Mouse (Mus musculus): ENCODE measurements around the gene Rab19. TPM values are rescaled to one million over a fixed set of nuclear protein-coding genes. Genes with fewer than 3 reads are reported as not detected.
"Not testable (repeated sequence)": the region's sequence is repeated elsewhere in the genome, so short reads cannot be mapped to it uniquely, and the experiment has no call there.

Rab19 gene
- polyA plus RNA-seq, 1 experiment from 2014 or later: 1.7 TPM

GRCm38 (mm10) chr6:39416654-39417053 is 35.7 kb downstream of the Rab19 start:
- H3K9ac ChIP-seq; ATAC-seq (ENCODE audit: insufficient number of reproducible peaks, low FRiP score, low TSS enrichment, low read depth); H3K9me3 ChIP-seq (replicated peaks); H3K27me3 ChIP-seq; H3K4me3 ChIP-seq (replicated peaks); H3K4me1 ChIP-seq; H3K36me3 ChIP-seq; H3K27ac ChIP-seq (replicated peaks); H3K4me2 ChIP-seq (replicated peaks): not testable (repeated sequence)

- Histone ChIP-seq H3K4me2 (replicated peaks) (peak overlapping the region; percentile 63), H3K4me3 (replicated peaks) (peak overlapping the region; percentile 97), H3K36me3 (no peaks in the 10 kb centered on the region), H3K27ac (replicated peaks) (peak overlapping the region; percentile 86), H3K9me3 (replicated peaks) (no peaks in the 10 kb centered on the region), H3K9ac (peak overlapping the region; percentile 66), H3K4me1 (peaks cover 8% of the 10 kb centered on the region; the same call in 1 of the 2 replicates), H3K27me3 (peaks cover 4% of the 10 kb centered on the region)
- WGBS: under 1% methylated on average over 43 of the region's 43 CpGs
- no peak; the same call in 1 of the 2 replicates for ATAC-seq (ENCODE audit: insufficient number of reproducible peaks, low FRiP score, low TSS enrichment, low read depth)
These were observed 38.4 kb downstream of the Rab19 start for GRCm38 (mm10) chr6:39419386-39419850.

DNA sequence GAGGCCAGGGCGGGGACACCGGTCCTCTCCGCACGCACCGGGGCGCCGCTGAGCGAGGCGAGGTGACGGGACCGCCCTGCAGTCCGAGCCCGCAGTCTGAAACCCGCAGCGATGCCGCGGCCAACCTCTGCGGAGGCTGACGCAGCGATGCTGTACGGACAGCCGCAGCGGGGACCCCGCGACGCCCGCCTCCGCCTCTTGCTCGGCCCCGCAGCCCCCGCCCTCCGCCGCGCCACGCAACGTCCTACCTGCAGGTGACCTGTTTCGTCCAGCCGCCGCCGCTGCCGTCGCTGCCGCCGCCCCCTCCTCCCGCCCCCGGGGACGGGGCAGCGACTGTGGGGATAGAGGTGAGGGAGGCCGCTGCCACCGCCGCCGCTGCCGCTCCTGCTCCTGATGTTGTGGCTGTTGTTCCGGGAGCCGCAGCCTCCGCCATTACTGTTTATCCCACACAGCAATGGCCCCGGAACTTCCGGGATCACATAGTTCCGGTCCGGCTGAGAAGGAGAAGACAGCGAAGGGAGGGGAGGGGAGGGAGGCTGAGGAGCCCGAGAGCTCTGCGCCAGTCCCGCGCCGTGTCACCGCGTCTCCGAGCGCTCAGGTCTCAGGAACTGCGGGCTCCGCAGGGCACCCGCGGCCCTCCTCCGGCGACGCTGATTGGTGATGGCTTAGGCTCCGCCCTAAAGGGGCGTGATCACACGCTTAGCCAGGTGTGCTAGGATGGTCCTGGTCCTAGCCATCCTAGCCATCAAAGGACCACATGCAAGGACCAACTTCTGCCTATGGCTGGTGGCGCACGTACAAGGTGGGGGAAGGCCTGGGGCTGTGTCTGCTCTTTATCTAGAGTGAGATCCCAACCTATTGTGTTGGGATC is 39.1 kb downstream of the Rab19 start, which contains the start of gene Mkrn1:
Mkrn1 (minus strand) TSS at position 612 of the 871 bp plus-strand sequence.
- Histone ChIP-seq H3K27ac (replicated peaks) (peak within 1 kb of the TSS; percentile 86), H3K9me3 (replicated peaks) (no peaks in the 10 kb centered on the region), H3K4me2 (replicated peaks) (peak within 1 kb of the TSS; percentile 63), H3K4me1 (peaks cover 8% of the 10 kb centered on the region; the same call in 1 of the 2 replicates), H3K4me3 (replicated peaks) (peak within 1 kb of the TSS; percentile 97), H3K36me3 (no peaks in the 10 kb centered on the region), H3K27me3 (peaks cover 4% of the 10 kb centered on the region), H3K9ac (peak within 1 kb of the TSS; percentile 66)
- ATAC-seq (ENCODE audit: insufficient number of reproducible peaks, low FRiP score, low TSS enrichment, low read depth): peak; percentile 92
- under 1% methylated on average over 66 of the region's 82 CpGs for WGBS

- peak overlapping the region; percentile 63; the same call in 1 of the 2 replicates for H3K4me2 ChIP-seq (replicated peaks)
- peak overlapping the region; percentile 97; the same call in 1 of the 2 replicates for H3K4me3 ChIP-seq (replicated peaks)
These were observed 39.9 kb downstream of the Rab19 start for GRCm38 (mm10) chr6:39420867-39421266.

DNA sequence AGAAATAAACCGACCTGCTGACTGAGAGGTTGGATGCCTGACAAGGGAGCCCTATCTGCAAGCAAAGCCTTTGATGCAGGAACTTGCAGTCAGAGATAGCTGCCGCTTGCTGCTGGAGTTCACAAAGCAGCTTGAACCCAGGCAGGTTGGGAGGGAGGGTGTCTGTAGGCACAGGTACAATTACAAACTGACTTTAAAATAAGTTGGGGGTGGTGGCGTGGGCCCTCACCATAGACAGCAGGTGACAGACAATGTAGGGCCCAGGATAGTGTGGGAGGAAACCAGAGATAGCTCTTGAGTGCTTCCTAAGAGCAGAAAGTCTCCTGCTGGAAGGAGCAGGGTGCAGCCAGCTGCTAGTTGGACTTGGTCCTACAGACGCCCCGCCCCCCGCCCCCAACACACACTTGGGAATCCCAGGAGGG is 42.2 kb downstream of the Rab19 start:
- Histone ChIP-seq H3K36me3 (no peaks in the 10 kb centered on the region), H3K4me3 (replicated peaks) (no peak overlapping the region), H3K27me3 (peaks cover 4% of the 10 kb centered on the region), H3K4me1 (peaks cover 8% of the 10 kb centered on the region; the same call in 1 of the 2 replicates), H3K27ac (replicated peaks) (no peak overlapping the region), H3K9me3 (replicated peaks) (no peaks in the 10 kb centered on the region), H3K9ac (no peak overlapping the region), H3K4me2 (replicated peaks) (no peak overlapping the region)
- 65% methylated on average over 6 of the region's 6 CpGs for WGBS
- no peak for ATAC-seq (ENCODE audit: insufficient number of reproducible peaks, low FRiP score, low TSS enrichment, low read depth)

More at GRCm38 (mm10) chr6:39420867-39421266, 39.9 kb downstream of the Rab19 start:
- Histone ChIP-seq H3K9me3 (replicated peaks) (no peaks in the 10 kb centered on the region), H3K27me3 (peaks cover 4% of the 10 kb centered on the region), H3K9ac (no peak overlapping the region), H3K4me1 (peaks cover 8% of the 10 kb centered on the region; the same call in 1 of the 2 replicates), H3K27ac (replicated peaks) (no peak overlapping the region), H3K36me3 (no peaks in the 10 kb centered on the region)
- WGBS: 42% methylated on average over 4 of the region's 4 CpGs
- no peak for ATAC-seq (ENCODE audit: insufficient number of reproducible peaks, low FRiP score, low TSS enrichment, low read depth)

DNA sequence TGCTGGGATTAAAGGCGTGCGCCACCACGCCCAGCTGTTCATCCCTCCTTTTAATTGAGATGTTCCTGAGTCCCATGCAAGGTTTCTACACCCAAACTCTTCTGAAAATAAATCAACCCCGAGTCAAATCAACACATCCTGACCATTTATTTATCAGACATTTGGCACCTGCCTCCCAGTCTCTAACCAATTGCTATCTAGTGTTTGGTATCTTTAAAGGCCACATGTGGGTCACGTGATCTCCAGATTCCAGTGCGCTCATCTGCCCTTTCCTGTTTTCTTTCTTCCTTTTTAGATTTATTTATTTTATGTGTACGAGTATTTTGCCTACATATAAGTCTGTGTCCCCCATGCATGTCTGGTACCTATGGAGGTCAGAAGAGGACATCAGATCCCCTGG is 42.7 kb downstream of the Rab19 start:
- no peak overlapping the region for H3K4me2 ChIP-seq (replicated peaks)
- H3K4me3 ChIP-seq (replicated peaks): no peak overlapping the region
- no peak overlapping the region for H3K27ac ChIP-seq (replicated peaks)
- ATAC-seq (ENCODE audit: insufficient number of reproducible peaks, low FRiP score, low TSS enrichment, low read depth): no peak
- no peaks in the 10 kb centered on the region for H3K9me3 ChIP-seq (replicated peaks)
- peaks cover 4% of the 10 kb centered on the region for H3K27me3 ChIP-seq
- 89% methylated on average over 7 of the region's 7 CpGs for WGBS
- no peak overlapping the region for H3K9ac ChIP-seq
- no peaks in the 10 kb centered on the region for H3K36me3 ChIP-seq
- peaks cover 8% of the 10 kb centered on the region; the same call in 1 of the 2 replicates for H3K4me1 ChIP-seq

DNA sequence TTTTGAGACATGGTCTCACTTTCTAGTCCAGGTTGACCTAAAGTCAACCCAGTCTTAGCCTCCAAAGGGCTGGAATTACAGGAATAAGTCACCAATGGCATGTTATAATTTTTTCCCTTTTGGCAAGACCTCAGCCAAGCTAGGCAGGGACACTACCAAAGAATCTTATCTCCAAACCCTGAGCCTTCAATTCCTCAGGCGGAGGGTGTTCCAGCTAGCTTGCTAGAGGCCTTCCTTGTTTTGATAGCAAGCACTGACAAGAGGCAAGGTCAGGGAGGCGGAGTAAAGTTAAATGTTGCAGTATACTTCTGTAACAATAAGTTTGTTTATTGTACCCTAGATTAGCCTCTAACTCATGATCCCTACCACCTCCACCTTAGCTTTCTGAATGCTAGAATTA is 44.2 kb downstream of the Rab19 start:
- 83% methylated on average over 2 of the region's 2 CpGs for WGBS
- Histone ChIP-seq H3K27me3 (peaks cover 4% of the 10 kb centered on the region), H3K4me1 (0 out of 2 replicates have a peak, but pooled peaks cover 3% of the 10 kb centered on the region), H3K4me3 (replicated peaks) (no peak overlapping the region), H3K9me3 (replicated peaks) (no peaks in the 10 kb centered on the region), H3K27ac (replicated peaks) (no peak overlapping the region), H3K9ac (no peak overlapping the region), H3K36me3 (no peaks in the 10 kb centered on the region), H3K4me2 (replicated peaks) (no peak overlapping the region)
- no peak for ATAC-seq (ENCODE audit: insufficient number of reproducible peaks, low FRiP score, low TSS enrichment, low read depth)

GRCm38 (mm10) chr6:39426725-39427124 is 45.8 kb downstream of the Rab19 start:
- H3K27ac ChIP-seq (replicated peaks): no peak overlapping the region
- no peaks in the 10 kb centered on the region for H3K4me1 ChIP-seq
- ATAC-seq (ENCODE audit: insufficient number of reproducible peaks, low FRiP score, low TSS enrichment, low read depth): no peak
- H3K4me2 ChIP-seq (replicated peaks): no peak overlapping the region
- H3K36me3 ChIP-seq: no peaks in the 10 kb centered on the region
- no peak overlapping the region for H3K4me3 ChIP-seq (replicated peaks)
- no peak overlapping the region for H3K9ac ChIP-seq
- 82% methylated on average over 4 of the region's 4 CpGs for WGBS
- no peaks in the 10 kb centered on the region for H3K9me3 ChIP-seq (replicated peaks)
- H3K27me3 ChIP-seq: peaks cover 4% of the 10 kb centered on the region

GRCm38 (mm10) chr6:39427276-39428003 is 46.5 kb downstream of the Rab19 start:
- no peaks in the 10 kb centered on the region for H3K36me3 ChIP-seq

DNA sequence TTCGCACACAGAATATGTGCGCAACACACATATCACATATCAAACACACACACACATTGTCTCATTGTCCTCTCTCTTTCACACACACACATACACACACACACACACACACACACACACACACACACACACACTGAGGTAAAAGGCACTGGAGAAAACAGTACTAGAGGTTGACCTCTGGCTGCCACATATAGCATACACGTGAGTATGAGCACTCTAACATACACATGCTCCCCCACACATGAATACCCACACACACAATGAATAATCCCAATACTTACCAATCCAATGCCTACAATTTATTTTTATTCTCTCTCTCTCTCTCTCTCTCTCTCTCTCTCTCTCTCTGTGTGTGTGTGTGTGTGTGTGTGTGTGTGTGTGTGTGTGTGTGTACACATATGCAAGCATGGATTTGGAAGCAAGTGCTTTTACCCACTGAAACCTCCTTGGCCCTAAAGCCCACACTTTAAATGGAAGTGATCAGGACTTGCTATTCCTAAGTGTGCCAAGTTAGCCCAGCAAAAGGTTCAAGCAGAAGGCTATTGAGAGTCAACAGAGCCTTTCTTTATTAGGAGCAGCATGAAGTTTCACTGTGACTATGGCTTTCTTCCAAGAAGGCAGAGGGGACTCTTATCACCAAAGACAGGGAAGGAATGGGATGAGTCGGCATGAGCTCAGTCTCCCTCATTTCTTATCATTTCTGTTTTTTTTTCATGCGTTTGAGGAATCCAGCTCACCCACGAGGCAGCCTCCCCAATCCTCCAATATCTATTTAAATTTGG is 48.2 kb downstream of the Rab19 start:
- no peaks in the 10 kb centered on the region for H3K36me3 ChIP-seq
- ATAC-seq (ENCODE audit: insufficient number of reproducible peaks, low FRiP score, low TSS enrichment, low read depth): no peak
- no peaks in the 10 kb centered on the region for H3K4me1 ChIP-seq
- H3K4me3 ChIP-seq (replicated peaks): no peak overlapping the region
- H3K9ac ChIP-seq: no peak overlapping the region
- no peaks in the 10 kb centered on the region for H3K27me3 ChIP-seq
- H3K27ac ChIP-seq (replicated peaks): no peak overlapping the region
- 76% methylated on average over 6 of the region's 6 CpGs for WGBS
- no peak overlapping the region for H3K4me2 ChIP-seq (replicated peaks)
- H3K9me3 ChIP-seq (replicated peaks): no peaks in the 10 kb centered on the region

More at GRCm38 (mm10) chr6:39427276-39428003, 46.5 kb downstream of the Rab19 start:
- no peak overlapping the region for H3K27ac ChIP-seq (replicated peaks)
- ATAC-seq (ENCODE audit: insufficient number of reproducible peaks, low FRiP score, low TSS enrichment, low read depth): no peak
- no peak overlapping the region for H3K9ac ChIP-seq
- H3K27me3 ChIP-seq: no peaks in the 10 kb centered on the region
- no peak overlapping the region for H3K4me3 ChIP-seq (replicated peaks)
- 56% methylated on average over 4 of the region's 4 CpGs for WGBS
- no peak overlapping the region for H3K4me2 ChIP-seq (replicated peaks)
- H3K9me3 ChIP-seq (replicated peaks): no peaks in the 10 kb centered on the region
- H3K4me1 ChIP-seq: no peaks in the 10 kb centered on the region

Data from embryonic facial prominence, embryonic 15.5 days (tissue).